Mouse (Mus musculus) right cerebral cortex, postnatal 14 days (tissue): ENCODE measurements around the gene Rbm15b.

ENCODE experiments used
- DNase-seq: peaks from one replicate; pipeline ENCODE4 v3.0.0; 2022

Gene Rbm15b

GRCm38 (mm10) chr9:106886828-106887702 is at the start of gene Rbm15b:
Rbm15b (minus strand) TSS chr9:106887428.
- peak; percentile 99 for DNase-seq

DNA sequence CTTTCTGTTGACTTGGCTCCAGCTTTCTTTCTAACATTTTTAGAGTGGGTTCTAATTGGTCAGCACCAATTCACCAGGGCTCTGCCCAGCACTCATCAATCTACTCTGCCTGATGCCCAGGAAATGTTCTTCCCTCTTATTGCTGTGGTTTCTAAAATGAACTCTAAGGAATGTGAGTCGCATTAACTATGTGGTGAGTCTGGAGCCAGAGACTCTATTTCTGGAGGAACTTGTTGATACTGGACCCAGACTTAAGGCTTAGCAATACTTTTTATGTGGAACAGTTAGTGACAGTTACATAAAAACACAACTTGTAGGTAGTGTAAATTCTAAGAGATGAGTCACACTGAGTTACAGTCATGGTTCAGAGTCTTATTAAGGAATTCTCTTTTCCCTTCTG is 47.8 kb upstream of the Rbm15b start:
- no peak for DNase-seq

GRCm38 (mm10) chr9:106914878-106915277 is 27.6 kb upstream of the Rbm15b start:
- DNase-seq = no peak

GRCm38 (mm10) chr9:106913759-106914158 is 26.5 kb upstream of the Rbm15b start:
- no peak for DNase-seq

GRCm38 (mm10) chr9:106911624-106912023 is 24.4 kb upstream of the Rbm15b start:
- DNase-seq = no peak

DNA sequence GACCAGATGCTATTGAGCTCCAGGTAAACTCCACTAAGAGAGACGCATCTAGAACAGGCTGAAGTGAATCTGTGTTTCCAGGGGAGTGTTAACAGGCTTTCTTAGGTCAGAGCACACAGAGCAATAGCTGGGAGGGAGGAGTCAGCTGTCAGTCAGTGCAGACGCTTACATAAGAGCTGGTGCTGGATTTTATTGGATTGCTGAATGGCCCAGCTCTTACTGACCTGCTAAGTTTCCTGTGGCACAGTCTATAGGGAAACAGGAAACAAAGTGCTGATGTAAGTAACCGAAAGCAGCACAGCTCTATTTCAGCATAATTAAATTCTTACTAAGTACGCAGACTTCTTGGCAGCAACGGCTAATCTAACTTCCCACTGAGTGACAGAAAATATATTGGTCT is 21.5 kb upstream of the Rbm15b start:
- no peak for DNase-seq

DNA sequence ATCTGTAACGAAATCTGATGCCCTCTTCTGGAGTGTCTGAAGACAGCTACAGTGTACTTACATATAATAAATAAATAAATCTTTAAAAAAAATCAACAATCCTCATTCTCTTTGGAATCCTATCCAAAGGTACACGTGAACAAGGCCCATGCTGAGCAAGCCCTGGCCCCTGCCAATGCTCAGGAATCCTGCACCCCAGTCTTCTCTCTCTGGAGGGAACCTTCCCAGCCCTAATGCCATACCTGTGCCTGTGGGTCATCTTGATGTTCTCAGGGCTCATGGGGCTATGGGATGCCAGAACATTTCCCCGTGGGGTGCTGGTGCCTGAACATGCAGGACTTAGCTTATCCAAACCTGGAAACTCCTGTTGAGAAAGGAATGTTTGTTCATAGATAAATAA is 20.9 kb upstream of the Rbm15b start:
- DNase-seq = no peak

DNA sequence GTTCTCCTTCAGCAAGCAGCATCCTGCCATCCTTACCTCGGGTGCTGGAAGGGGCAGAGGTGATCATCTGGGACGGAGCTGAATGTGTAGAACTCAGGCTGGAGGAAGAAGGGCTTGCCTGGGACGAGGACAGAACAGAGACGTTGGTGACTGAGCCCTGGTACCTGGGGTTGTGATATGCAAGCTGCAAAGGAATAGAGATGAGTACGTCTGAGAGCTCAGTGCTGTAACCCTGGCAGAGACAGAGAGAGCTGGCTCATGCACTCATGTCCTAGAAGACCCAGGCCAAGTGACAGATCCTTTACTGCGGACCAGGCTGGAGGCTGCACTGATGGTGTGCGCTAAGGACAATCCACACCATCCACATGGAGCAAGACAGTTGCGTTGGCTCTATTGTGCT is 19.4 kb upstream of the Rbm15b start:
- no peak for DNase-seq

DNA sequence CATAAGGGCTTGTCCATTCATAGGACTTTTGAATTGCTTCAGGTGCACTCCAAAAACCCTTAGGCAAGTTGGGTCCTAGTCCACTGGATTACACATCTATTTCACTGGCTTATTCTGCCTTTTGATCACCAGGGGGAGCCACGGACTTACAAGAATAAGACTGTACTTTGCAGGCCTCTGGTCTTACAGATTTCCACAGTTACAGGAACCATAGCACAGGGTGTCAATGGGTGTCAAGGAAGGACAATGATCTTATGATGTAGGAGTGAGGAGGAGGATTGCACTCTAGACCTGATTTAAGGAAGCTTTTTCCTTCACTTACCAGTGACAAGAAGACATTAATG is 16.5 kb upstream of the Rbm15b start:
- no peak for DNase-seq

DNA sequence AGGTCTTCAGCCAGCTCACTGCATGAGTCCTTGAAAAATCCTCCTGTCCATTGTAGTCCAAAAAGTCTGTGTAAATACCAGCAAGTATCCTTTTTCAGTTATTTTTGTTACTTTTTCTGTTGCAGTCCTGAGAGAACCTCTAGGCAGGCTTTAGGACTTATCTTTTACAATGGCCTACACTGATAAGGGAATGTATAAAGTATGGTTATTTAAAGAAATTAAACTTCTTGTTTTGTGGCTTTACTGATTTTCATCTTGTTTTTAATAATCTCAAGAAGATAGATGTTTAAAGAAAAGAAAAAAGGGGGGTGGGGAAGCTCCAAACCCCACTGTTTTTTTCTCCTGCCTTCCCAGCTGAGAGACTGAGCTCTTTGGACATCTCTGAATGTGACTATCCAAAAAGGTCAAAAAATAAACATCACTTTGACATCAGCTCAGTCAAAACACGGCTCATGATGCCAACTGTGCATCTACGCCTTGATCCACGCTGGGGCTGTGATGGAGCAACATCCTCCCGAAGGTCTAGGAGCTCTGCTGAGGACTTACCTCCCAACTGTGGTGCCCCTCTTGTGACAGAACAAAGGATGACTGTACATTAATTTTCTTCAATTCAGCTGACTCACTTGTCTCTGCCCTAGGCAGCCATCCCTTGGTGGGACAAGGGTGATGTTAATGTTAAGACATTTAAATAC is 16.0 kb upstream of the Rbm15b start:
- no peak for DNase-seq

- no peak for DNase-seq
Measured at GRCm38 (mm10) chr9:106901596-106901995, 14.4 kb upstream of the Rbm15b start.

- no peak for DNase-seq
Measured at GRCm38 (mm10) chr9:106898901-106899300, 11.7 kb upstream of the Rbm15b start.

- no peak for DNase-seq
Measured at GRCm38 (mm10) chr9:106893327-106893726, 6.1 kb upstream of the Rbm15b start.

DNA sequence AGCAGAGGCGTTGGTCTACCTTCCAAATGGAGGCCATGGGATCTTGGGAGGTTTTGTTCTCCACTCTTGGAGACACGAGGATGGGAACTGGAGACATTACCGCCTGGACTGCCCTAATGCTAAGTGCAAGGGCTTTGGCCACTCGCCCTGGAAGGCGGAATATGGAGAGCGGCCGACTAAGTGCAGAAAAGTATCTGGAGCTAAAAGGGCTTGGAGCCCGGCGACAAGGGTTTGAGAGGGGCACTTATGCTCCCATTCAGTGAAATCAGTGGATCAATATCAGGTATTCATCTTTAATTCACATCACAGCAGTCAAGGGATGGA is 5.3 kb upstream of the Rbm15b start:
- DNase-seq = no peak

DNA sequence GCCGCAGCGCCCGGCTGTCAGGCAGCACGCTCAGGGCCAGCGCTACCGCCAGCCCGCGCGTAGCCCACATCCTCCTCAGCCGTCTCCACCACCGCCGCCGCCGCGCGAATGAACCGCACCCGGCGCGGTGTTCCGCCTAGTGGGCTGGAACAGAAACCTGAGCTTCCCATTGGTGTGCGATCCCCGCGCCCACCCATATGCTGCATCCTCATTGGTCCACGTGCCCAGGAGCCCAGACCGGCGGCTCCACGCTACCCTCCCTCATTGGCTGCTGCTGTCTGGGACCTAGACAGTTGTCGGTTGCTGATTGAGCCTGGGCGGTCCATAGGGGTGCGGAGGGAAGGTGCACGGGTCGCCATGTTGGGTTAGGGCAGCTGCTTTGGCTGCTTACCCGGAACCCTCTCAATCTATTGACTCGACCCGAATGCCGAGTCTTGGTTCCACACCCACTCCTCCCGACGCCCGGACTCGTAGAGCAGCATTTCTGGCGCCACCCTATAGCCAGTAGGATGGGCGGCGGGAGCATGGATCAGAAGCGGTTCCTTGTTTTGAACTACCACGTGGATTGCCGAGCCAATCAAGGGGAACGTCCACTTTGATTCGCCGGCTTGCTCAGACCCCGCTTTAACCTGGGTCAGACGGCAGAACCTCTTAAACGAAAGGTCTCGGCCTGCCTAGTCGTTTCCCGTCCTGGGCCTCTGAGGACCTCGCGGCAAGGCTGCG is 4.8 kb upstream of the Rbm15b start, which contains the start of gene Manf:
Gene Manf, minus strand, starts transcription at position 151 of the 723 bp plus-strand sequence.
- DNase-seq = peak; percentile 95

- peak; percentile 57 for DNase-seq
Measured at GRCm38 (mm10) chr9:106891341-106891741, 4.1 kb upstream of the Rbm15b start.

DNA sequence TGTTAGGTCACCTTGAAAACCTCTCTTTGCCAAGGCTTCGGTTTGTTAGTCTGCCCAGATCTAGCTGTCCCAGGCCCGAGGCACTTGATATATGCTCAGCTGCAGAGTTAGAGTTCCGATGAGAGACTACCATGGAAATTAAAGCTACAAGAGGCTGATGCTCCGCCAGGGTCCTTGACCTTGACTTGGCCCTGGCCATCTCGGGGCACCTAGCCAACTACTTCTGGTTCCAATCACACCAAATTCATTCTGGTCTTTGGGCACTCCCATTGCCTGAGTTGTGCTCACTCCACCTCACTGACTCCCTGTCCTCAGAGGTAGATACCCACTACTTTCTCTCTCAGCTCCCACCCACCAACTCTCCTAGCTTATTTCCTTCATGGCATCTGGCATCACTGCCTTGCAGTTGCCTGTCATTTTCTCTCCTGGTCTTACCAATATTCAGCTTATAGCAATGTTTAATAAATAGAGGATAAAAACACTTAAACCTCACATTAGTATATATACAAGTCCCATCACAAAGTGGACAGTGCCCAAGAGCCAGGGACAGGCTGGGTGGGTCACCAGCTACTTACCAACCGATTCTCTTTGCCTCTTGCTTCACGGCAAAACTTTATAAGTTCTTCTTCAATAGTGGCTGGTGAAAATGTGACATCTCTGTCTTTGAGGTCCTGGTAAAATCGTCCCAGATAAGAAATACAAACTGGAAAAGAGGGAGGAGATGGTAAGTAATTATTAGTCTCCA is 3.4 kb upstream of the Rbm15b start:
- no peak for DNase-seq

- no peak for DNase-seq
Measured at GRCm38 (mm10) chr9:106889321-106889720, 2.1 kb upstream of the Rbm15b start.

DNA sequence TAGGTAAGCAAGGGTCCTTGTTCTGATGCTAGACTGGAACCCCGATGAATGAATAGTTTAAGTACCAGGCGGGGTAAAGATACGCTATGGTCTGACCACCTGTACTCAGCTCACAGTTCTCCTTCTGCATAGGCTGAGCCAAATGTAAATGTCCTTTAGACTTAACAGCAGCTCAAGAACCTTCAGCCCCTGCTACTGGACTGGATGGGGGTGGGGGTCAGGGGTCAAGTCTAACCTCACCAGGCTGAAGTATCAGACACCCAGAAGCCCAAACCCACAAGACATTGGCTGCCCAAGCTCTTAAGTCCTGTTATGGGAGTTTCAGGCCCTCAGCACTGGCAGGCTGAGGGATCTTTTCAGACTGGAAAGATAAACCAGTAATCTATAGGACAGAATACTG is 1.1 kb upstream of the Rbm15b start:
- DNase-seq = no peak

DNA sequence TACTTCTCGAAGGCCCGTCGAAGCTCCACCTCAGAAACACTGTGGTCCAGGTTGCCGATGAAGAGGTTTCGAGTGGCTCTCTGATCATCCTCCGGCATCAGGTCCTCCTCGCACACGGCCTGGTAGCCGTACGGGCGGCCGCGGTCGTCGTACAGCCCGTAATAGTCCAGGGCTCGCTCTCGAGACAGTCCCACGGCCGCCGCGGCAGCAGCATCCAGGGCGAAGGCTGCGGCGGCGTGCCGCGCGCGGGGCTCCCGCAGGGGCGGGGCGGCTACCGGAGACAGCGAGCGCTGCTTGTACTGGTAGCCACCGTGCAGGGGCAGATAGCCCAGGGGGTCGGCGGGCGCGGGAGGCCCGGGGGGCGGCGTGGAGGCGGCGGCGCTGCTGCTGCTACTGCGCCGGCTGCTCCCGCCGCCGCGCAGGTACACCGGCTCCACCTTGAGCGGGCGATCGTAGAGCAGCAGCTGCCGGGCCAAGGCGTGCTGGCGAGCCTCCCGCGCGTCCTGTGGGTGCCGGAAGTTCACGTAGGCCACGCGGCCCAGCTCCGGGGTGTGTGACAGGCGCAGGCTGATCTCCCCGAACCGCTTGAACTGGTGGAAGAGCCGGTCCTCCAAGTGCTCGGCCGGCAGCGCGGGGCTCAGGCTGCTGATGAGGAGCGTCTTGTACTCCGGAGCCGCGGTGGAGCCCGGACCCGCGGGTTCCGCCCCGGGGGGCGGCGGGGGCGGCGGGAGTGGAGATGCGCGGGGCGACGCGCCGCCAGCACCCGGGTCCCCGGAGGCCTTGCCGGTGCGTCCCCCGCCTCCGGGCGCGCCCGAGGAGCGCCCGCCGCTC is 1.1 kb downstream of the Rbm15b start:
- peak; percentile 54 for DNase-seq

DNA sequence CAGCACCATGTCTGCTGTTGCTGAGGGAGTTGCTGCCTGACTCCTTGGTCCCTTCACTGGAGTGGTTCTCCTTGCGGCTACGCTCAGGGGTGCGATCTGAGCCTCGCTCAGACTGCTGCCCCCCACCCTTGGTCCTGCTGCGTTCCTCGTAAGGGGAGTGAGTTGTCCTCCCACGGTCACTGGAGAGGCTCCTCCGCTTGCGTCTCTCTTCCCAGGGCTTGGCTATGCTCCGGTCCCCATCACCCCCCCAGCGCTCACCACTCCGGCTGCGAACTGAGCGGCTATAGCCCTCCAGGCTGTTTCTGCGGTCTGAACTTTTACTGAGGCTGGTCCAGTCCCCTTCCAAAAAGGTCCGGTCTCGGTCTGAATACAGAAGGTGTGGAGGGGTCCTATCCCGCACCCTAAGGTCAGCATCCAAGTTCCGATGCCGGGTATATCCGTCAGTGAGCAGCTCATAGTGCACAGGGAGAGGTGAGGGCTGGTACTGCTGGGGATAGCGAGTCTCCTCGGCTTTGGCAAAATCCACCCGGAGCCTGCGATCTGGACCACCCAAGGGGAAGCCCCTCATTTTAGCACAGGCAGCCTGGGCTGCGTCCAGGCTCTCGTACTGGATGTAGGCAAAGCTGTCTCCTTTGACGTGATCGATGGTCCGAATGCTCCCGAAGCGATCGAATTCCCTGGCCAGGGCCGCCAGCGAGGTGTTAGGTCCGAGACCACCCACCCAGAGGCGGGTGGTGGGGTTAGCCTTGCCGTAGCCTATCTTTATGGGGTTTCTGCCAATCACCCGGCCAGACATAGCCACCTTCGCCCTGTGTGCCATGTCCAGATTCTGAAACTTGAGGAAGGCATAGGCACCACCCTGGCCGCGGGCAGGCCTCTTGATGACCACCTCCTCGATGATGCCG is 2.0 kb downstream of the Rbm15b start:
- DNase-seq = no peak
